Mouse (Mus musculus) frontal cortex, postnatal 36 days (tissue): Measurements from ENCODE around the gene Sult4a1.

Experiments used
- DNase-seq, 2 experiments: peaks; one replicate each; pipeline ENCODE4 v3.0.0; 2022; ENCODE audit warnings: low spot score in 2 of 2

The Sult4a1 gene

GRCm38 (mm10) chr15:84037067-84037466 is 68.5 kb downstream of the Sult4a1 start:
- DNase-seq: no peak
